In genomic region chr8:104601386-104601785, GRCm38 (mm10) we compare ENCODE assay signal across 11 mouse cellular contexts. TPM values are rescaled to one million over a fixed set of nuclear protein-coding genes. Genes with fewer than 3 reads are reported as not detected.
DNase-seq lines count a peak whose midpoint lies in the region; ATAC-seq and TF ChIP-seq lines count a peak whose summit lies in the region.
"Had no signal": no experiment of that assay in that cellular context is flagged by ENCODE, and none has a peak within 500 bp of the region (broad histone marks: within the 10 kb centered on the region; RNA-seq: fewer than 3 reads in every experiment).

No protein-coding gene starts in this region.

- no peaks in the 10 kb centered on the region for H3K27me3 ChIP-seq in hindbrain, embryonic 11.5 days (ENCODE audit: control insufficient read depth, insufficient read depth, low read length)
- H3K27me3 ChIP-seq in hindbrain, embryonic 16.5 days (replicated peaks; ENCODE audit: control insufficient read depth, insufficient read depth, low read length): no peaks in the 10 kb centered on the region; the same call in 1 of the 2 replicates
- H3K27me3 ChIP-seq in embryonic facial prominence, embryonic 13.5 days: peaks cover 6% of the 10 kb centered on the region; the same call in 1 of the 2 replicates
- peaks cover 3% of the 10 kb centered on the region for H3K27me3 ChIP-seq in liver, embryonic 14.5 days (ENCODE audit: control insufficient read depth, insufficient read depth, low read length)

- H3K4me2 ChIP-seq in hindbrain, embryonic 11.5 days (replicated peaks; ENCODE audit: low read depth, low read length): no peak overlapping the region
- H3K4me2 ChIP-seq in hindbrain, embryonic 16.5 days (ENCODE audit: low read length): no peak overlapping the region
- H3K4me2 ChIP-seq in embryonic facial prominence, embryonic 13.5 days: peak overlapping the region; percentile 61
- peak overlapping the region; percentile 42 for H3K4me2 ChIP-seq in liver, embryonic 14.5 days (ENCODE audit: low read depth)

- peak; percentile 24 for DNase-seq in hindbrain, embryonic 11.5 days (ENCODE audit: low spot score)
- DNase-seq in R1 (ENCODE audit: low read depth, low spot score): peak; percentile 35
- DNase-seq in liver, embryonic 14.5 days (ENCODE audit: low read depth in 3 of 3, low spot score in 3 of 3): no peak
- DNase-seq in adrenal gland, adult 8-10 months: no peak
- no peak for DNase-seq in frontal cortex, postnatal 25 days (ENCODE audit: low spot score in 2 of 2)
- DNase-seq: gastrocnemius, postnatal 36 days had no signal

- H3K9ac ChIP-seq in hindbrain, embryonic 11.5 days (ENCODE audit: low read depth, low read length): no peak overlapping the region
- no peak overlapping the region for H3K9ac ChIP-seq in hindbrain, embryonic 16.5 days (ENCODE audit: low read depth, low read length)
- H3K9ac ChIP-seq in embryonic facial prominence, embryonic 13.5 days: no peak overlapping the region
- no peak overlapping the region for H3K9ac ChIP-seq in liver, embryonic 14.5 days (replicated peaks)

- H3K4me3 ChIP-seq in hindbrain, embryonic 11.5 days (ENCODE audit: low read depth, low read length): no peak overlapping the region
- H3K4me3 ChIP-seq in hindbrain, embryonic 16.5 days (ENCODE audit: low read length): no peak overlapping the region
- H3K4me3 ChIP-seq in embryonic facial prominence, embryonic 13.5 days: no peak overlapping the region
- H3K4me3 ChIP-seq in liver, embryonic 14.5 days (ENCODE audit: insufficient read depth in 1 of 2, low read depth in 2 of 2, low read length in 2 of 2): no peak overlapping the region

- ATAC-seq in hindbrain, embryonic 11.5 days (ENCODE audit: low FRiP score): no peak
- no peak for ATAC-seq in hindbrain, embryonic 16.5 days
- no peak for ATAC-seq in embryonic facial prominence, embryonic 13.5 days (ENCODE audit: insufficient number of reproducible peaks, insufficient read depth, low FRiP score, low TSS enrichment, low read depth)
- no peak for ATAC-seq in liver, embryonic 14.5 days (ENCODE audit: insufficient read depth)
- no peak for ATAC-seq in cerebellum, adult (ENCODE audit: insufficient number of reproducible peaks, low FRiP score, low TSS enrichment)

- no peaks in the 10 kb centered on the region for H3K36me3 ChIP-seq in hindbrain, embryonic 11.5 days (ENCODE audit: control insufficient read depth, insufficient read depth, low read length)
- no peaks in the 10 kb centered on the region for H3K36me3 ChIP-seq in hindbrain, embryonic 16.5 days (ENCODE audit: control insufficient read depth, insufficient read depth, low read length)
- peaks cover 4% of the 10 kb centered on the region for H3K36me3 ChIP-seq in embryonic facial prominence, embryonic 13.5 days
- H3K36me3 ChIP-seq in liver, embryonic 14.5 days (replicated peaks; ENCODE audit: control insufficient read depth, insufficient read depth, low read depth): no peaks in the 10 kb centered on the region

- H3K27ac ChIP-seq in hindbrain, embryonic 11.5 days (ENCODE audit: low read depth, low read length): no peak overlapping the region
- no peak overlapping the region for H3K27ac ChIP-seq in hindbrain, embryonic 16.5 days (ENCODE audit: low read depth, low read length)
- H3K27ac ChIP-seq in embryonic facial prominence, embryonic 13.5 days: no peak overlapping the region
- H3K27ac ChIP-seq in liver, embryonic 14.5 days: no peak overlapping the region

- no peak for TF ChIP-seq EP300 in liver, embryonic 14.5 days (IDR thresholded peaks at IDR 0.05; ENCODE audit: low read depth)

- 30% methylated on average over 7 of the region's 7 CpGs for WGBS in hindbrain, embryonic 11.5 days
- WGBS in hindbrain, embryonic 16.5 days: 25% methylated on average over 7 of the region's 7 CpGs
- 25% methylated on average over 7 of the region's 7 CpGs for WGBS in embryonic facial prominence, embryonic 13.5 days
- 27% methylated on average over 7 of the region's 7 CpGs for WGBS in liver, embryonic 14.5 days (ENCODE audit: insufficient replicate concordance)

- H3K9me3 ChIP-seq in hindbrain, embryonic 11.5 days (ENCODE audit: control insufficient read depth, low read length): no peaks in the 10 kb centered on the region
- H3K9me3 ChIP-seq in hindbrain, embryonic 16.5 days (ENCODE audit: control insufficient read depth, low read length): no peaks in the 10 kb centered on the region
- no peaks in the 10 kb centered on the region for H3K9me3 ChIP-seq in embryonic facial prominence, embryonic 13.5 days
- no peaks in the 10 kb centered on the region for H3K9me3 ChIP-seq in liver, embryonic 14.5 days (ENCODE audit: control insufficient read depth, low read length)

- no peak for TF ChIP-seq CTCF in liver, embryonic 14.5 days (IDR thresholded peaks at IDR 0.05; ENCODE audit: low read depth)

- 0 out of 2 replicates have a peak, but pooled peaks cover 2% of the 10 kb centered on the region for H3K4me1 ChIP-seq in hindbrain, embryonic 11.5 days (replicated peaks; ENCODE audit: control insufficient read depth, insufficient read depth, low read length)
- peaks cover 4% of the 10 kb centered on the region for H3K4me1 ChIP-seq in hindbrain, embryonic 16.5 days (ENCODE audit: control insufficient read depth, insufficient read depth, low read depth, low read length)
- H3K4me1 ChIP-seq in embryonic facial prominence, embryonic 13.5 days: peaks cover 7% of the 10 kb centered on the region; the same call in 1 of the 2 replicates
- peaks cover 0 to 7% of the 10 kb centered on the region in 2 experiments; a peak in 3 of 4 replicates for H3K4me1 ChIP-seq in liver, embryonic 14.5 days (replicated peaks; ENCODE audit: control insufficient read depth in 2 of 2, insufficient read depth in 2 of 2, low read length in 1 of 2)

RNA-seq across cellular contexts. Expression of gene Pdp2, which starts 10.1 kb away (rescaled TPM):
- 14.4 and 17.1 TPM in 2 replicates for polyA plus RNA-seq in hindbrain, embryonic 11.5 days (2014; fragmentation: Nextera tagmentation; extraction: Ambion mirVana)
- polyA plus RNA-seq in hindbrain, embryonic 16.5 days (2015; fragmentation: Nextera tagmentation; extraction: Ambion mirVana): 20.1 and 20.5 TPM in 2 replicates
- polyA plus RNA-seq in embryonic facial prominence, embryonic 13.5 days (2015; fragmentation: Nextera tagmentation; extraction: Ambion mirVana): 11.0 and 11.7 TPM in 2 replicates
- 1.4 and 1.5 TPM in 2 replicates for polyA plus RNA-seq in liver, embryonic 14.5 days (2012; rRNA removed)
- polyA plus RNA-seq in liver, embryonic 14.5 days (2014; fragmentation: Nextera tagmentation; extraction: Ambion mirVana): 2.4 and 2.6 TPM in 2 replicates
- total RNA-seq in adrenal gland, adult 8-10 months (2022): 10 to 100 TPM; 31.7 to 43.6 (median 38.0) TPM

RNA-seq across cellular contexts. Expression of gene Cdh16, which starts 22.8 kb away (rescaled TPM):
- not detected in 2 replicates for polyA plus RNA-seq in hindbrain, embryonic 11.5 days (2014; fragmentation: Nextera tagmentation; extraction: Ambion mirVana)
- polyA plus RNA-seq in hindbrain, embryonic 16.5 days (2015; fragmentation: Nextera tagmentation; extraction: Ambion mirVana): 0.21 TPM in 1 of 2 replicates, not detected in the other
- polyA plus RNA-seq in embryonic facial prominence, embryonic 13.5 days (2015; fragmentation: Nextera tagmentation; extraction: Ambion mirVana): not detected in 2 replicates
- polyA plus RNA-seq in liver, embryonic 14.5 days (2012; rRNA removed): 0.01 and 0.02 TPM in 2 replicates
- not detected in 2 replicates for polyA plus RNA-seq in liver, embryonic 14.5 days (2014; fragmentation: Nextera tagmentation; extraction: Ambion mirVana)
- under 1 TPM in 1 of 4 experiments, not detected in 3; 0.24 TPM for total RNA-seq in adrenal gland, adult 8-10 months (2022)
- total RNA-seq: gastrocnemius, postnatal 36 days; layer of hippocampus, postnatal 14 days; MEL had no signal

RNA-seq across cellular contexts. Expression of gene Rrad, which starts 29.7 kb away (rescaled TPM):
- 1.7 and 2.1 TPM in 2 replicates for polyA plus RNA-seq in hindbrain, embryonic 11.5 days (2014; fragmentation: Nextera tagmentation; extraction: Ambion mirVana)
- 3.0 and 4.8 TPM in 2 replicates for polyA plus RNA-seq in hindbrain, embryonic 16.5 days (2015; fragmentation: Nextera tagmentation; extraction: Ambion mirVana)
- polyA plus RNA-seq in embryonic facial prominence, embryonic 13.5 days (2015; fragmentation: Nextera tagmentation; extraction: Ambion mirVana): 3.4 and 6.1 TPM in 2 replicates
- 0.21 and 0.25 TPM in 2 replicates for polyA plus RNA-seq in liver, embryonic 14.5 days (2012; rRNA removed)
- 0.10 and 0.54 TPM in 2 replicates for polyA plus RNA-seq in liver, embryonic 14.5 days (2014; fragmentation: Nextera tagmentation; extraction: Ambion mirVana)
- 10 to 100 TPM in 2 of 4 experiments, 1 to 10 TPM in 2; 2.7 to 16.3 (median 7.6) TPM for total RNA-seq in adrenal gland, adult 8-10 months (2022)

RNA-seq across cellular contexts. Expression of gene Ciao2b, which starts 40.4 kb away (rescaled TPM):
- 99.6 and 103 TPM in 2 replicates for polyA plus RNA-seq in hindbrain, embryonic 11.5 days (2014; fragmentation: Nextera tagmentation; extraction: Ambion mirVana)
- polyA plus RNA-seq in hindbrain, embryonic 16.5 days (2015; fragmentation: Nextera tagmentation; extraction: Ambion mirVana): 124 and 136 TPM in 2 replicates
- 79.5 and 83.5 TPM in 2 replicates for polyA plus RNA-seq in embryonic facial prominence, embryonic 13.5 days (2015; fragmentation: Nextera tagmentation; extraction: Ambion mirVana)
- polyA plus RNA-seq in liver, embryonic 14.5 days (2012; rRNA removed): 33.2 and 38.5 TPM in 2 replicates
- polyA plus RNA-seq in liver, embryonic 14.5 days (2014; fragmentation: Nextera tagmentation; extraction: Ambion mirVana): 49.6 and 50.3 TPM in 2 replicates
- total RNA-seq in adrenal gland, adult 8-10 months (2022): 10 to 100 TPM; 33.1 to 44.9 (median 41.1) TPM

Comparison
In these comparisons a context has a peak if more than half of its experiments do, and no peak if none do; other contexts are left out.
1. DNase-seq: peak in hindbrain, embryonic 11.5 days (single experiment) and R1 (single experiment); none in liver, embryonic 14.5 days (0 of 3), adrenal gland, adult 8-10 months (single experiment) and frontal cortex, postnatal 25 days (0 of 2).
2. H3K4me2 ChIP-seq: peak in embryonic facial prominence, embryonic 13.5 days (single experiment) and liver, embryonic 14.5 days (single experiment); none in hindbrain, embryonic 11.5 days (single experiment) and hindbrain, embryonic 16.5 days (single experiment).